Mouse (Mus musculus) thymus, adult 2 months (tissue): ENCODE results near the gene Tmem204.

Experiments
- CTCF ChIP-seq: fragments of 200-500 bp; IDR thresholded peaks from 2 replicates; pipeline ENCODE4 v1.5.1; 2012; ENCODE audit warnings: mild to moderate bottlenecking, control low read depth, low read length, moderate library complexity, borderline replicate concordance; ENCODE audit not compliant: control insufficient read depth, poor library complexity, insufficient read depth; ENCODE audit errors: extremely low read depth
- POLR2A ChIP-seq: fragments of 200-500 bp; IDR thresholded peaks from 2 replicates; pipeline ENCODE4 v1.6.1; 2012; ENCODE audit warnings: mild to moderate bottlenecking, low read length, control low read depth, moderate library complexity; ENCODE audit not compliant: control insufficient read depth, poor library complexity, insufficient read depth; ENCODE audit errors: extremely low read depth

GRCm38 (mm10) chr17:25089158-25089557 lies 5.8 kb upstream of the Tmem204 start:
- TF ChIP-seq CTCF (no peak), POLR2A (no peak)
